Mouse (Mus musculus) cerebellum, adult 11-12 months (tissue): ENCODE data around the gene Tmem41a.

ENCODE experiments used
- DNase-seq: peaks from one replicate; pipeline ENCODE4 v3.0.0; 2022

Tmem41a gene

GRCm38 (mm10) chr16:21893890-21894289 lies 53.5 kb downstream of the Tmem41a start:
- DNase-seq: no peak

- no peak for DNase-seq
These were observed 59.8 kb downstream of the Tmem41a start for GRCm38 (mm10) chr16:21887601-21888000.
